22 mouse cellular contexts compared by ENCODE assay signal in genomic region chr10:47708780-47709179, GRCm38 (mm10).
DNase-seq lines count a peak whose midpoint lies in the region; ATAC-seq lines count a peak whose summit lies in the region.
"Had no signal": no experiment of that assay in that cellular context is flagged by ENCODE, and none has a peak within 500 bp of the region (broad histone marks: within the 10 kb centered on the region; RNA-seq: fewer than 3 reads in every experiment).

No protein-coding gene starts in this region.

- no peaks in the 10 kb centered on the region for H3K4me1 ChIP-seq in forebrain, embryonic 14.5 days (ENCODE audit: control insufficient read depth, insufficient read depth, low read length)
- no peaks in the 10 kb centered on the region for H3K4me1 ChIP-seq in forebrain, embryonic 13.5 days
- H3K4me1 ChIP-seq: forebrain, embryonic 10.5 days; heart, embryonic 10.5 days; limb, embryonic 15.5 days; midbrain, embryonic 12.5 days had no signal

- no peak overlapping the region for H3K4me2 ChIP-seq in forebrain, embryonic 14.5 days (ENCODE audit: low read length)
- H3K4me2 ChIP-seq in forebrain, embryonic 13.5 days = no peak overlapping the region
- H3K4me2 ChIP-seq: limb, embryonic 15.5 days; lung, embryonic 14.5 days; midbrain, embryonic 12.5 days had no signal

- H3K27me3 ChIP-seq in forebrain, embryonic 14.5 days (replicated peaks; ENCODE audit: control insufficient read depth, insufficient read depth, low read length) = no peaks in the 10 kb centered on the region
- H3K27me3 ChIP-seq in forebrain, embryonic 13.5 days = no peaks in the 10 kb centered on the region
- H3K27me3 ChIP-seq: CH12.LX; limb, embryonic 15.5 days; midbrain, embryonic 12.5 days; Patski had no signal

- no peak overlapping the region for H3K9ac ChIP-seq in forebrain, embryonic 14.5 days (ENCODE audit: low read length)
- no peak overlapping the region for H3K9ac ChIP-seq in forebrain, embryonic 13.5 days
- H3K9ac ChIP-seq: limb, embryonic 15.5 days; liver, embryonic 14.5 days; lung, embryonic 14.5 days; midbrain, embryonic 12.5 days had no signal

- intact Hi-C loops in left cerebral cortex, postnatal 4 days (cut with DNase I) = no loop called here

- H3K27ac ChIP-seq in forebrain, embryonic 14.5 days (ENCODE audit: low read depth, low read length) = no peak overlapping the region
- no peak overlapping the region for H3K27ac ChIP-seq in forebrain, embryonic 13.5 days
- H3K27ac ChIP-seq: forebrain, embryonic 10.5 days; heart, embryonic 10.5 days; hindbrain, postnatal 0 days; limb, embryonic 15.5 days; liver, embryonic 14.5 days; midbrain, embryonic 12.5 days had no signal

- no peaks in the 10 kb centered on the region for H3K9me3 ChIP-seq in forebrain, embryonic 14.5 days (replicated peaks; ENCODE audit: control insufficient read depth, low read length)
- no peaks in the 10 kb centered on the region for H3K9me3 ChIP-seq in forebrain, embryonic 13.5 days (replicated peaks)
- H3K9me3 ChIP-seq: forebrain, embryonic 10.5 days; G1E; heart, embryonic 10.5 days; limb, embryonic 15.5 days; midbrain, embryonic 12.5 days had no signal

- no peak overlapping the region for H3K4me3 ChIP-seq in forebrain, embryonic 14.5 days (ENCODE audit: low read depth, low read length)
- H3K4me3 ChIP-seq in forebrain, embryonic 13.5 days = no peak overlapping the region
- H3K4me3 ChIP-seq: forebrain, embryonic 10.5 days; heart, embryonic 10.5 days; limb, embryonic 15.5 days; midbrain, embryonic 12.5 days had no signal

- DNase-seq in left cerebral cortex, adult 9 months (ENCODE audit: low spot score in 2 of 2) = peak; percentile 1 to 34
- DNase-seq in left cerebral cortex, postnatal 4 days = no peak
- DNase-seq in cerebellum, adult 11-12 months = peak; percentile 41
- peak; percentile 53 for DNase-seq in cerebellum, adult 9-10 months
- DNase-seq in telencephalon, adult 2 months (ENCODE audit: low read depth, low spot score) = peak; percentile 29
- no peak for DNase-seq in forebrain, embryonic 14.5 days (ENCODE audit: low spot score)
- DNase-seq: B cell, adult 2 months; gastrocnemius, postnatal 10 days; kidney, postnatal 25 days; lung, embryonic 14.5 days; thymus, postnatal 14 days had no signal

- ATAC-seq in forebrain, embryonic 14.5 days = no peak
- ATAC-seq in forebrain, embryonic 13.5 days = no peak
- ATAC-seq: hindbrain, postnatal 0 days; intestine, embryonic 16.5 days; Patski had no signal

- H3K36me3 ChIP-seq in forebrain, embryonic 14.5 days (ENCODE audit: control insufficient read depth, insufficient read depth, low read length) = no peaks in the 10 kb centered on the region
- no peaks in the 10 kb centered on the region for H3K36me3 ChIP-seq in forebrain, embryonic 13.5 days (ENCODE audit: poor library complexity, severe bottlenecking)
- H3K36me3 ChIP-seq: forebrain, embryonic 10.5 days; G1E; heart, embryonic 10.5 days; limb, embryonic 15.5 days; midbrain, embryonic 12.5 days had no signal

Comparison
In these comparisons a context has a peak if more than half of its experiments do, and no peak if none do; other contexts are left out.
1. DNase-seq: peak in left cerebral cortex, adult 9 months (2 of 2), cerebellum, adult 11-12 months (single experiment), cerebellum, adult 9-10 months (single experiment) and telencephalon, adult 2 months (single experiment); none in left cerebral cortex, postnatal 4 days (single experiment) and forebrain, embryonic 14.5 days (single experiment).